Mouse (Mus musculus) stomach, postnatal 0 days (tissue): ENCODE results near the gene Flnb.

Source experiments
- CTCF ChIP-seq: IDR thresholded peaks from 2 replicates; pipeline ENCODE4 v1.5.1; 2016; ENCODE audit warnings: antibody characterized with exemption, low read depth, mild to moderate bottlenecking, moderate library complexity
- EP300 ChIP-seq: optimal IDR thresholded peaks from 2 replicates; pipeline ENCODE3; 2016; ENCODE audit warnings: antibody characterized with exemption

DNA sequence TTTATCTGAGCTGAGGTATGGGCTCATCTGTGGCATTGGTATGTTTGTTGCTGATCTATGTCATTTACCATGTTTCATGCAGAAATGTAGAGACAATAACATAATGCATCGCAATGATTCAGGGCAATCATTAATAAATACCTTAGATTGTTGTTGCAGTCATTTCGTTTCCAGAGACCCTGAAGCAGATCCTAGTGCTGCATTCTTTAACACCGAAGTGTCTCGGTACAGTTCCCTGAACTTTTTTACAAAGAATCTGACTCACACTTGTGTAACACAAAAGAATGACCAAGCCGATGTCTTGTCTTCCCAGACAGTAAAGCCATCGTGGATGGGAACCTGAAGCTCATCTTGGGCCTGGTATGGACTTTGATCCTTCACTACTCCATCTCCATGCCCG, 49.5 kb downstream of the Flnb start:
- TF ChIP-seq CTCF = no peak
- no peak for TF ChIP-seq EP300
